Mouse (Mus musculus) lung, postnatal 25 days (tissue): ENCODE measurements around the gene Casq2.

Source experiments
- DNase-seq: peaks from one replicate; pipeline ENCODE4 v3.0.0; 2022; ENCODE audit warnings: low spot score

Casq2 gene

GRCm38 (mm10) chr3:102086283-102086682 lies at the start of gene Casq2:
Casq2 (plus strand) TSS chr3:102086415.
- DNase-seq = no peak

DNA sequence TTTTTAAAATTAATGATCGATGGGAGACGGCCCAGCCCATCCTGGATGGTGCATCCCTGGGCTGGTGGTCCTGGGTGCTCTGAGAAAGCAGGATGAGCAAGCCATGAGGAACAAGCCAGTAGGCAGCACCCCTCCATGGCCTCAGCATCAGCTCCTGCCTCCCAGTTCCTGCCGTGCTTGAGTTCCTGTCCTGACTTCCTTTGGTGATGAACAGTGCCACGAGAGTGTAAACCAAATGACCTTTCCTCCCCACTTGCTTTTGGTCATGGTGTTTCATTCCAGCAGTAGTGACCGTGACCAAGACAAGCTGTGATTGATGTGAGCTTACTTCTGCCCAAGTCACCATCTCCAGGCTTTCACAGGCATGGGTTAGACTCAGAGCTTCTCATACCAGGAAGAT lies 48.4 kb upstream of the Casq2 start:
- DNase-seq = no peak

DNA sequence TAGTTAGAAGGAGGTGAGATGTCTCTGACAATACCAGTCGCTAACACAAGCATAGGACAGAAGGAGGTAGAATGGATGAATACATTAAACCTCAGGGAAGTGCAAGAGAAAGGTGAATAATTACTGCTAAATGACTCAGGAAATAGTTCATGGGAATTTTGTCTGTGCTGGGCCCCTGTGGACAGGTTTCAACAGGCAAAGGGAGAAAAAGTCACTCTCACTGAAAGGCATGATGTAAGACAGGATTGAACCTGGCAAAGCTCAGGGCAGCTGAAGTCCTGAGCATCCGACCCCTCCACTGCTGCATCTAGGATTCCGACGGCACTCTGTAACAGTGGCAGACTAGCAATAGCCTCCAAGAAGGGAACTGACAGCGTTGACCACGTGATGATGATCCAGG lies 47.6 kb upstream of the Casq2 start:
- no peak for DNase-seq

GRCm38 (mm10) chr3:102041632-102042031 lies 44.6 kb upstream of the Casq2 start:
- DNase-seq = no peak

- peak; percentile 6 for DNase-seq
Measured at GRCm38 (mm10) chr3:102045071-102045470, 41.1 kb upstream of the Casq2 start.

DNA sequence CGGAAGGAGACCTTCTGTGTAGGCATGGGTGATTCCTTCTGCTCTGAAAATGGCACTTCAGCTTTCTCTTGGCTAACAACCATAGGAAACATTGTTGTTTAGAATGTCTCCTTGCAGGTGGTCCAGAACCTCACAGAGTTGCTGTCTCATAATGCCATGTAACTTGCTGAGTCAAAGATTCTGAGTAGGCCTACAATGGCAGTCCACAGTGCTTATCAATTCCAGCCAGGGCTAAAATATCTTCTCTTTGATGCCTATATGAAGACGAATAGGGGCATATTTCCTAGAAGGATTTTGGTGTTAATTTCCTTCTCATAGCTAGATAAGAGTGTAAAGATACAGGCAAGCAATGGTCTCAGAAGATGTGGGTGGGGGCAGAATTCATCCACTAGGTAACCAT lies 38.7 kb upstream of the Casq2 start:
- no peak for DNase-seq

DNA sequence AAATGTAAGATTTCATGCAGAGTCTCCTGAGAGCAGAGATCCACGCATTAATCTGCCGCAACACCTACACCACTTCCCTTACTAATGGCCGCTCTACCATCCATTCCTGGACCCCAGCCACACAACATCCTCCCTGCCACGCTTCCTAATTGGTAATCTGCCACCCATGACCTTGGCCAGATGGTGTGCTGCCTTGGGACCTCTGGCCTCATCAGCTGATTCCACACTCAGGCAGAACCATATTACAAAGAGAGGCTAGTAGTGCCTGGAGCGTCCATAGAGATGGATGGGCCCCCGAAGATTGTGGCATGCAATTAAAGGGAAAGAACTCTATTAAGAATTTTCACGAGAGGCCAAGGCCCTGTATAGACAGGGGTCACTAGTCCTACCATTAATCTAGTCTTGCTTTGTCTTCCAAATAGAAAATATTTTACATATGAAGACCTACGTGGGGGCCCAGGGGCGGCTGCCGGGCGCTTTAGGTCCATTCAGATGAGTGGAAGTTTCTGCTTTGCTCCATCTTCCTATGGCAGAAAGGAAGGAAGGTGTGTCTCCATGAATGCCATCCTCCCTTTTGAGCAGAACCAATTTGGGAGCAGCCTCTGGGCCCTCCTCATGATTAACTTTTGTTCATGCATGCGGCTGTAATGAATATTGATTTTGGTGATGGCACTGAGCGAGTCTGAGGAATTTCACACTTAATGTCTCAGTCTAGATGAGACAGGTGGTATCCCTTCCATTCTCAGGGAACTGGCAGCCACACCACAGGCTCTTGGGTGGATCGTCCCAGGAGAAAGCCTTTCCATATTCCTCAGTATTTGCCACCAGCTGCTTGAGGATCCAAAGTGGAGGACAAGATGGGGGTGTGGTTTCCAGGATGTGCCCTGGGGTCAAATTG lies 36.8 kb upstream of the Casq2 start:
- no peak for DNase-seq

- no peak for DNase-seq
Measured at GRCm38 (mm10) chr3:102052036-102052435, 34.2 kb upstream of the Casq2 start.

DNA sequence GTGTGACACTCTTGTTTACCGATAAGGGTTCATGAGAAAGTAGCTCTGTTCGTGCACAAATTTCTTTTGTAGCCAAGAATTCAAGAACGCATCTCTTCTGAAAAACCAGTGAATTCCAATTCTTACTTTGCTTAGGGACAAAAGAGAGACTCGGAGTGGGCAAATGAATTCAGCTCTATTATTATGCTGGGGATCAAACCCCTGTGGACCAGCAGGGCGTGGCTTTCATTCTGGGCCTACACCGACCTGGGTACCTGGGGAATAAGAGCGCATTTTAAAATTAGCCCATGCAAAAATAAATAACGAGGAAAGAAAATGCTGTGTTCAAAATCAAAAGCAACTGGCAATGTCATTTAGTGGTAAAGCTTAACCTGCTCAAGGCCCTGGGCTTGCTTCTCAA lies 32.9 kb upstream of the Casq2 start:
- no peak for DNase-seq

DNA sequence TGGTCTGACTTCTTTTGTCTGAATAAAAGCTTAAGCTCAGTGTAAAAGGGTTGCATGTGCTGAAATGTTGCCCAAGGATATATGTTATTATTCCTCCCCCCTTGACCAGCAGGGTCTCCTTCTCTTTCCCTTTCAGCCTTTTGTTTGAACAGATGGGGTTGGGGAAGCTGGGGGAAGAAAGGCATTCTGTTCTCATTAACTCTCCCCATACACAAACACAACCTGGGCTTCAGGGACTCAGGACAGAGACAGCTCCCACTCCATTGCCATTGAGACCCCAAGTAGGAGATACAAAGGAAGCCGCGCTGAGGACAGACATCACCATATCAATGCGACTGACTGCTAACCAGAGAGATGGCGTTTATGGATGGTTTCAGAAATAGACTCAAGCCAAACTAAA lies 30.3 kb upstream of the Casq2 start:
- DNase-seq = no peak

GRCm38 (mm10) chr3:102060065-102060464 lies 26.1 kb upstream of the Casq2 start:
- no peak for DNase-seq

GRCm38 (mm10) chr3:102061923-102062670 lies 24.1 kb upstream of the Casq2 start:
- DNase-seq = peak; percentile 74

DNA sequence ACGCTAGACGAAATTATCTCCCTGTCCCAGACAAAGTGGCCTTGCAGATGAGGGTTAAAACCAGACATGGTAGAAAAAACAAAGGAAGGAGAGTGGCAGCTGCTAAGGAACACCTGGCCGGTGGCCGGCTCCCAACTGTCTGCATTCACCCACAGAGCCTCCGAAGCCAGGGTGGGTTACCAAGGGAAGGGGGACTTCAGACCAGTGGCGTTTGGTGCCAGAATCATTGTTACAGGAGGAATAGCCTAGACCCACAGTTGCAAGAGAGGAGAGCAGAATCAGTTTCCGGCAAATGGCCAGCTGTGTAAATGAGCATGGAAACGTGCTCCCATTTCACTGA lies 23.6 kb upstream of the Casq2 start:
- no peak for DNase-seq

- no peak for DNase-seq
Measured at GRCm38 (mm10) chr3:102063273-102064120, 22.7 kb upstream of the Casq2 start.

GRCm38 (mm10) chr3:102064566-102064965 lies 21.6 kb upstream of the Casq2 start:
- no peak for DNase-seq

- no peak for DNase-seq
Measured at GRCm38 (mm10) chr3:102067306-102067705, 18.9 kb upstream of the Casq2 start.

- DNase-seq = no peak
Measured at GRCm38 (mm10) chr3:102067861-102068260, 18.4 kb upstream of the Casq2 start.

GRCm38 (mm10) chr3:102069260-102069659 lies 17.0 kb upstream of the Casq2 start:
- no peak for DNase-seq

DNA sequence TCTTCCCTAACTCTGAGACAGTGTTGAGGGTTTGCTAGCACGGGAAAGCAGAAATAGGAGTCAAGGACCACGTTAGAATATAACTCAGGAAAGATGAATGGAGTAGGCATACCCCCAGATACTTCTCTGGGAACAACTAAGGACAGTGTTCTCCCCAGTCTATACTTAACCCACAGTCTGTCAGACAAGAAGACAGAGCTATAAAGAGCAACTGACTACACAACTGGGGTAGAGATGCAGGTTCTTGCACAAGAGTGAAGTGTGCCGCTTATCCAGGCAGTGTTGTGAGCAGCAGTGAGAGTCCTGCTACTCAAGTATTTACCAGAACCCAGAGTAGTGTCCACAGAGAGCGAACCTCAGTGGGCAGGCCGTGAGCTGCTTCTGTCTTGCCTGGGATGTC lies 16.5 kb upstream of the Casq2 start:
- no peak for DNase-seq

DNA sequence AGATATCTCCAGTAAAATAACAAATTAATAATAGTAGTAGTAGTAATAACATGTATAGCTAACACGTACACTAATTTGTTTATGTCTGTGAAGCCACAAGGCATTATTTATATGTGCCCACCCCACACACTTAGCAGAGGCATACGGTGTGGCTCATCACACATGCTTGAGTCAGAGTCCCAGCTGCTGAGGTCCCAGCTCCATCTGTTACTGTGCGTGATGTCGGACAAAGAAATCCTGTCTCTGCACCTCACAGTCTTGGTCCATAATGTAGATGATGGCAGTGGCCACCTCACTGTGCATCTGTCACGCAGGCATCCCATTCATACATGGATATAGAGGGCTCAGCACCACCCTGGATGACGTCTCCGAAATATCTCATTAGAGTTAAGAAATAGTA lies 15.9 kb upstream of the Casq2 start:
- DNase-seq = no peak

- no peak for DNase-seq
Measured at GRCm38 (mm10) chr3:102071016-102071415, 15.2 kb upstream of the Casq2 start.

DNA sequence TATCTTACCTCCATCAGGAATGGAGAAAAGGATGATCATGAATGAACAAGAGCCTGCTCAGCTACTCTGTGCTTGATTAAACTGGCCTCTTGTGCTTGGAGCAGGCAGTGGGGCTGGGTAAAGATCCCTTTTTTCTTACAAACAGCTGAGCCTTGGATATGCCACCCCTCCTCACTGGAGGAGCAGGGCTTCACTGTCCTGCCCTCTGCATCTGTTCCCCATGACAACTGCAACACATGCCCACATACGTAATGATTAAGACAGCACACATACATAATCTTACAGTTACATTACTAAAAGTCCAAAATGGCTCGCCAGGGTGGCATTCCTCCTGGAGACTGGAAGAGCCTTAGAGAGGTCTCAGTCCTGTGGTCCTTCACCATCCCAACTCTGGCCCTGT lies 6.8 kb upstream of the Casq2 start:
- no peak for DNase-seq

GRCm38 (mm10) chr3:102081862-102082261 lies 4.4 kb upstream of the Casq2 start:
- DNase-seq = peak; percentile 75
